Mouse (Mus musculus) thymus, adult 2 months (tissue): ENCODE results near the gene Anks1b. TPM values are rescaled to one million over a fixed set of nuclear protein-coding genes. Genes with fewer than 3 reads are reported as not detected.

Experiments used
- DNase-seq: peaks from one replicate; pipeline ENCODE4 v3.0.0; 2021
- H3K27ac ChIP-seq: fragments of 200-500 bp; 2 replicates; pipeline ENCODE4 v1.5.1; 2012; ENCODE audit warnings: low read length, control low read depth; ENCODE audit not compliant: control insufficient read depth, insufficient read depth
- H3K27me3 ChIP-seq: fragments of 200-500 bp; 2 replicates; pipeline ENCODE4 v1.6.1; 2012; ENCODE audit warnings: mild to moderate bottlenecking, low read length, moderate library complexity, mixed read lengths; ENCODE audit not compliant: control insufficient read depth, insufficient read depth
- H3K36me3 ChIP-seq: fragments of 200-500 bp; 2 replicates; pipeline ENCODE4 v1.6.1; 2012; ENCODE audit warnings: mild to moderate bottlenecking, low read length, moderate library complexity; ENCODE audit not compliant: control insufficient read depth, insufficient read depth
- H3K4me1 ChIP-seq: fragments of 200-500 bp; replicated peaks from 2 replicates; pipeline ENCODE4 v1.6.1; 2012; ENCODE audit warnings: low read length; ENCODE audit not compliant: control insufficient read depth, insufficient read depth
- H3K4me3 ChIP-seq: fragments of 200-500 bp; 2 replicates; pipeline ENCODE4 v1.5.1; 2012; ENCODE audit warnings: mild to moderate bottlenecking, low read length, control low read depth, moderate library complexity; ENCODE audit not compliant: control insufficient read depth, insufficient read depth
- CTCF ChIP-seq: fragments of 200-500 bp; IDR thresholded peaks from 2 replicates; pipeline ENCODE4 v1.5.1; 2012; ENCODE audit warnings: mild to moderate bottlenecking, control low read depth, low read length, moderate library complexity, borderline replicate concordance; ENCODE audit not compliant: control insufficient read depth, poor library complexity, insufficient read depth; ENCODE audit errors: extremely low read depth
- POLR2A ChIP-seq: fragments of 200-500 bp; IDR thresholded peaks from 2 replicates; pipeline ENCODE4 v1.6.1; 2012; ENCODE audit warnings: mild to moderate bottlenecking, low read length, control low read depth, moderate library complexity; ENCODE audit not compliant: control insufficient read depth, poor library complexity, insufficient read depth; ENCODE audit errors: extremely low read depth
- WGBS: fragments of 180-500 bp; shearing (Covaris S2); methylation state at CpG from one replicate; pipeline ENCODE4 v1.1.7; 2018; 5-methylcytosine and 5-hydroxymethylcytosine counted together
- polyA plus RNA-seq: library from polyadenylated mRNA; depleted of rRNA; stranded (reverse); fragments of >200 nt; gene quantifications from 2 replicates; pipeline ENCODE4 v1.2.3, GENCODE M21; 2012

Anks1b gene
- polyA plus RNA-seq, 1 experiment = 0.24 TPM

- TF ChIP-seq POLR2A (no peak), CTCF (no peak)
- no peaks in the 10 kb centered on the region for H3K4me1 ChIP-seq
- DNase-seq = no peak
- no peak overlapping the region for H3K27ac ChIP-seq
- H3K27me3 ChIP-seq = no peaks in the 10 kb centered on the region
- WGBS = 86% methylated on average over 5 of the region's 5 CpGs
- H3K4me3 ChIP-seq = no peak overlapping the region
- H3K36me3 ChIP-seq = no peaks in the 10 kb centered on the region
Measured at GRCm38 (mm10) chr10:90937721-90938460, 1064.6 kb downstream of the Anks1b start.

GRCm38 (mm10) chr10:90940521-90941520 lies 1067.5 kb downstream of the Anks1b start:
- TF ChIP-seq POLR2A (no peak), CTCF (no peak)
- Histone ChIP-seq H3K27ac (no peak overlapping the region), H3K4me3 (no peak overlapping the region), H3K4me1 (no peaks in the 10 kb centered on the region), H3K27me3 (no peaks in the 10 kb centered on the region), H3K36me3 (no peaks in the 10 kb centered on the region)
- DNase-seq = no peak
- WGBS = 92% methylated on average over 15 of the region's 15 CpGs

GRCm38 (mm10) chr10:90942001-90942700 lies 1068.8 kb downstream of the Anks1b start:
- WGBS = 90% methylated on average over 14 of the region's 14 CpGs
- no peak for DNase-seq
- H3K4me1 ChIP-seq = no peaks in the 10 kb centered on the region

GRCm38 (mm10) chr10:90947043-90947442 lies 1073.7 kb downstream of the Anks1b start:
- Histone ChIP-seq H3K36me3 (no peaks in the 10 kb centered on the region), H3K27ac (no peak overlapping the region), H3K4me3 (no peak overlapping the region), H3K27me3 (no peaks in the 10 kb centered on the region), H3K4me1 (no peaks in the 10 kb centered on the region)
- no peak for TF ChIP-seq CTCF
- no peak for TF ChIP-seq POLR2A
- WGBS = 94% methylated on average over 6 of the region's 6 CpGs
- no peak for DNase-seq

More at GRCm38 (mm10) chr10:90942001-90942700, 1068.8 kb downstream of the Anks1b start:
- H3K27ac ChIP-seq = no peak overlapping the region
- no peaks in the 10 kb centered on the region for H3K27me3 ChIP-seq
- TF ChIP-seq CTCF (no peak), POLR2A (no peak)
- no peaks in the 10 kb centered on the region for H3K36me3 ChIP-seq
- no peak overlapping the region for H3K4me3 ChIP-seq

DNA sequence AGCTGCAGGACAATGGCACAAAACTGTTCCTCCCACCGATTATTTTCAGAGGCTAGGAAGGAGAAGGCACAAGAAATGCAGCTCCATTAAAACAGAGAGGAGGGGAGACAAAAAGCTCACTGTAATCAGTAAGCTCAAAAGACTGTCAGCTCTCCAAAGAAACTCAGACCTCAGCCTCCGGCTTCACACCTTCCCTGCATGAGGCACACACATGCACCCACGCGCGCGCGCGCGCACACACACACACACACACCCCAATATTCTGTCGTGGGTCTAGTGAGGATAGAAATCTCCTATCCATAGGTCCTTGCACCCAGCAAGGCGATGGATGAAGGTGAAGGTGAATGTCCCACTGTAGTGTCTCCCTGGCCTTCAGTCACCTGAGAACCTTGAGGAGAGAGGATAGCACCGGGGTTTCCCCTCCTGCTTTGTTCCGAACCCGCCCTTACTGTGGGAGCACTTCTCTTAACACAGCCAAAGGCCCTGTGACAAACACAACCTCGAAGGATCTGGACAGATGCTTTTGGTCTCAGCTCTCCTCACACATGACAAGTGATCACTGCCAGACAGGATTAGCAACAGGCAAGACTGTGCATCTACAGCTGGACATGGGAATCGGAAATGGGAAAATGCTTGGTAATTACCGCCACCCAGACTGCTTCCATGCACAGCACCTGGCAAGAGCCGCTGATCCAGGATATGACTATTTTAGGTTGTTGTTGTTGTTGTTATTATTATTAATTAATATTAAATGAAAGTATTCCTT lies 1074.5 kb downstream of the Anks1b start:
- Histone ChIP-seq H3K27me3 (no peaks in the 10 kb centered on the region), H3K27ac (no peak overlapping the region), H3K4me3 (no peak overlapping the region), H3K36me3 (no peaks in the 10 kb centered on the region), H3K4me1 (no peaks in the 10 kb centered on the region)
- WGBS = 93% methylated on average over 18 of the region's 18 CpGs
- DNase-seq = no peak
- TF ChIP-seq POLR2A = no peak
- TF ChIP-seq CTCF = no peak
